11 mouse cellular contexts compared by ENCODE assay signal in genomic region chr17:62464228-62464627, GRCm38 (mm10).
"Had no signal": no experiment of that assay in that cellular context is flagged by ENCODE, and none has a peak within 500 bp of the region (broad histone marks: within the 10 kb centered on the region; RNA-seq: fewer than 3 reads in every experiment).

No protein-coding gene starts in this region.

- ATAC-seq: intestine, postnatal 0 days; lung, postnatal 0 days had no signal

- H3K9me3 ChIP-seq: limb, embryonic 10.5 days; liver, embryonic 15.5 days; neural tube, embryonic 12.5 days had no signal

- DNase-seq: lung, adult 2 months; midbrain, embryonic 14.5 days; thymus, postnatal 4 days had no signal

- H3K9ac ChIP-seq: liver, embryonic 15.5 days; neural tube, embryonic 12.5 days had no signal

- H3K27ac ChIP-seq: left cerebral cortex, adult 2 months; limb, embryonic 10.5 days; liver, embryonic 15.5 days; neural tube, embryonic 12.5 days; stomach, postnatal 0 days had no signal

- H3K27me3 ChIP-seq: liver, embryonic 15.5 days; neural tube, embryonic 12.5 days had no signal

- H3K4me3 ChIP-seq: left cerebral cortex, adult 2 months; limb, embryonic 10.5 days; liver, embryonic 15.5 days; neural tube, embryonic 12.5 days had no signal

- H3K4me2 ChIP-seq: liver, embryonic 11.5 days; liver, embryonic 15.5 days; neural tube, embryonic 12.5 days had no signal

- H3K36me3 ChIP-seq: limb, embryonic 10.5 days; liver, embryonic 15.5 days; neural tube, embryonic 12.5 days had no signal

- H3K4me1 ChIP-seq: liver, embryonic 15.5 days; neural tube, embryonic 12.5 days had no signal
